Mouse (Mus musculus) CH12.LX (cell line): ENCODE measurements at regions not wholly inside any gene's neighbourhood (a gene's known extent, or its start where the extent isn't known, plus 50 kb on each side); places are given as distances from the start of the nearest gene placed in this dataset.

Experiments
- DNase-seq: peaks from one replicate; pipeline ENCODE4 v3.0.0-alpha.2; 2013; ENCODE audit errors: extremely low read depth
- H3K27ac ChIP-seq: 2 replicates; pipeline ENCODE4 v1.5.1; 2012; ENCODE audit warnings: low read depth, mild to moderate bottlenecking, control low read depth, moderate library complexity; ENCODE audit not compliant: insufficient read depth
- H3K27me3 ChIP-seq: replicated peaks from 2 replicates; pipeline ENCODE3; 2012; ENCODE audit warnings: inconsistent platforms
- H3K36me3 ChIP-seq, 2 experiments: replicated peaks in 1 of 2; 2 replicates each; pipeline versions ENCODE3 to v1.6.1; 2012; ENCODE audit warnings: inconsistent platforms in 1 of 2, low read length in 1 of 2, mild to moderate bottlenecking in 1 of 2, mixed read lengths in 1 of 2, moderate library complexity in 1 of 2; ENCODE audit not compliant: control insufficient read depth in 1 of 2, insufficient read depth in 1 of 2
- H3K4me1 ChIP-seq, 2 experiments: 2 replicates each; pipeline ENCODE4 v1.6.1; 2012; ENCODE audit warnings: inconsistent platforms in 1 of 2, moderate library complexity in 1 of 2; ENCODE audit not compliant: insufficient read depth in 2 of 2, control insufficient read depth in 1 of 2
- H3K4me2 ChIP-seq: 2 replicates; pipeline ENCODE4 v1.6.1; 2012; ENCODE audit warnings: low read depth, mild to moderate bottlenecking, control low read depth; ENCODE audit not compliant: poor library complexity, insufficient read depth, severe bottlenecking
- H3K4me3 ChIP-seq, 3 experiments: fragments of 150-350 bp in 1 of 3; sonication (generic) in 1 of 3; replicated peaks in 1 of 3; 2 replicates each; pipeline versions ENCODE3 to v1.5.1; 2011 to 2012; ENCODE audit warnings: low read depth in 2 of 3, low read length in 2 of 3, mild to moderate bottlenecking in 2 of 3, moderate library complexity in 2 of 3, control low read depth in 1 of 3, improper control_type of control experiment in 1 of 3, inconsistent platforms in 1 of 3, mixed read lengths in 1 of 3; ENCODE audit not compliant: poor library complexity in 1 of 3
- H3K79me2 ChIP-seq: replicated peaks from 2 replicates; pipeline ENCODE4 v1.6.1; 2012; ENCODE audit warnings: mild to moderate bottlenecking, moderate library complexity; ENCODE audit not compliant: control insufficient read depth, poor library complexity, insufficient read depth, severe bottlenecking; ENCODE audit errors: extremely low read depth
- H3K9ac ChIP-seq: 2 replicates; pipeline ENCODE4 v1.6.1; 2012; ENCODE audit warnings: low read depth, mild to moderate bottlenecking, control low read depth, moderate library complexity; ENCODE audit not compliant: insufficient read depth
- H3K9me3 ChIP-seq: replicated peaks from 2 replicates; pipeline ENCODE3; 2012; ENCODE audit warnings: low read length, inconsistent platforms, mixed read lengths
- BHLHE40 ChIP-seq: IDR thresholded peaks from 2 replicates; pipeline ENCODE4 v1.6.1; 2011; ENCODE audit warnings: mild to moderate bottlenecking, low read depth, low read length, improper control_type of control experiment
- CHD2 ChIP-seq: IDR thresholded peaks from 2 replicates; pipeline ENCODE4 v1.6.1; 2011; ENCODE audit warnings: low read length, improper control_type of control experiment
- CTCF ChIP-seq, 2 experiments: IDR thresholded peaks in 1 of 2; conservative IDR thresholded peaks in 1 of 2; 2 replicates each; pipeline ENCODE4 v1.5.1; 2011 to 2012; ENCODE audit warnings: low read depth in 2 of 2, low read length in 2 of 2, improper control_type of control experiment in 1 of 2, inconsistent platforms in 1 of 2, mild to moderate bottlenecking in 1 of 2, moderate library complexity in 1 of 2
- E2F4 ChIP-seq: IDR thresholded peaks from 2 replicates; pipeline ENCODE4 v1.6.1; 2011; ENCODE audit warnings: low read depth, low read length, improper control_type of control experiment; ENCODE audit not compliant: insufficient replicate concordance
- ELF1 ChIP-seq: IDR thresholded peaks from 2 replicates; pipeline ENCODE4 v1.6.1; 2014; ENCODE audit warnings: low read depth, mild to moderate bottlenecking, inconsistent platforms, low read length, improper control_type of control experiment
- EP300 ChIP-seq: IDR thresholded peaks from 2 replicates; pipeline ENCODE4 v1.6.1; 2011; ENCODE audit warnings: low read length, improper control_type of control experiment
- HCFC1 ChIP-seq: IDR thresholded peaks from 2 replicates; pipeline ENCODE4 v1.6.1; 2012; ENCODE audit warnings: low read depth, mild to moderate bottlenecking, inconsistent platforms, low read length, improper control_type of control experiment
- IRF4 ChIP-seq: IDR thresholded peaks from 2 replicates; pipeline ENCODE4 v1.6.1; 2014; ENCODE audit warnings: low read depth, mild to moderate bottlenecking, inconsistent platforms, low read length, improper control_type of control experiment
- JUN ChIP-seq: IDR thresholded peaks from 2 replicates; pipeline ENCODE4 v1.6.1; 2011; ENCODE audit warnings: low read depth, mild to moderate bottlenecking, low read length, improper control_type of control experiment, moderate library complexity; ENCODE audit not compliant: insufficient read depth
- KAT2A ChIP-seq: IDR thresholded peaks from 2 replicates; pipeline ENCODE4 v1.6.1; 2012; ENCODE audit warnings: low read length, improper control_type of control experiment, inconsistent platforms; ENCODE audit not compliant: insufficient replicate concordance
- MAFK ChIP-seq: IDR thresholded peaks from 2 replicates; pipeline ENCODE4 v1.6.1; 2011; ENCODE audit warnings: low read length, improper control_type of control experiment; ENCODE audit not compliant: insufficient replicate concordance
- MAX ChIP-seq: IDR thresholded peaks from 2 replicates; pipeline ENCODE4 v1.6.1; 2011; ENCODE audit warnings: low read length, improper control_type of control experiment
- MEF2A ChIP-seq: IDR thresholded peaks from 2 replicates; pipeline ENCODE4 v1.6.1; 2014; ENCODE audit warnings: low read depth, mild to moderate bottlenecking, inconsistent platforms, low read length, improper control_type of control experiment, borderline replicate concordance
- MXI1 ChIP-seq: IDR thresholded peaks from 2 replicates; pipeline ENCODE4 v1.6.1; 2011; ENCODE audit warnings: mild to moderate bottlenecking, low read depth, low read length, improper control_type of control experiment
- NELFE ChIP-seq: IDR thresholded peaks from 2 replicates; pipeline ENCODE4 v1.6.1; 2011; ENCODE audit warnings: low read depth, low read length, improper control_type of control experiment
- NRF1 ChIP-seq: IDR thresholded peaks from 2 replicates; pipeline ENCODE4 v1.6.1; 2014; ENCODE audit warnings: low read depth, mild to moderate bottlenecking, inconsistent platforms, low read length, improper control_type of control experiment, moderate library complexity
- PAX5 ChIP-seq: IDR thresholded peaks from 2 replicates; pipeline ENCODE4 v1.6.1; 2012; ENCODE audit warnings: low read length, inconsistent platforms, mixed read lengths
- POLR2A ChIP-seq: IDR thresholded peaks from 2 replicates; pipeline ENCODE4 v1.6.1; 2011; ENCODE audit warnings: low read depth, mild to moderate bottlenecking, improper control_type of control experiment, low read length
- POLR2AphosphoS2 ChIP-seq: IDR thresholded peaks from 2 replicates; pipeline ENCODE4 v1.6.1; 2011; ENCODE audit warnings: low read depth, low read length, improper control_type of control experiment
- RCOR1 ChIP-seq: conservative IDR thresholded peaks from 2 replicates; pipeline ENCODE4 v1.6.1; 2012; ENCODE audit warnings: low read depth, mild to moderate bottlenecking, inconsistent platforms, low read length, improper control_type of control experiment
- SIN3A ChIP-seq: IDR thresholded peaks from 2 replicates; pipeline ENCODE4 v1.6.1; 2012; ENCODE audit warnings: low read length, improper control_type of control experiment, inconsistent platforms
- SMC3 ChIP-seq: IDR thresholded peaks from 2 replicates; pipeline ENCODE4 v1.6.1; 2011; ENCODE audit warnings: low read depth, low read length, improper control_type of control experiment
- TBP ChIP-seq: conservative IDR thresholded peaks from 2 replicates; pipeline ENCODE4 v1.6.1; 2011; ENCODE audit warnings: low read depth, low read length, improper control_type of control experiment
- TCF12 ChIP-seq: IDR thresholded peaks from 2 replicates; pipeline ENCODE4 v1.6.1; 2014; ENCODE audit warnings: low read depth, mild to moderate bottlenecking, inconsistent platforms, low read length, improper control_type of control experiment
- USF1 ChIP-seq: IDR thresholded peaks from 2 replicates; pipeline ENCODE4 v1.6.1; 2014; ENCODE audit warnings: low read depth, mild to moderate bottlenecking, inconsistent platforms, low read length, improper control_type of control experiment
- USF2 ChIP-seq: conservative IDR thresholded peaks from 2 replicates; pipeline ENCODE4 v1.6.1; 2011; ENCODE audit warnings: low read depth, low read length, improper control_type of control experiment
- ZKSCAN1 ChIP-seq: IDR thresholded peaks from 2 replicates; pipeline ENCODE4 v1.6.1; 2012; ENCODE audit warnings: low read depth, inconsistent platforms, low read length, improper control_type of control experiment, borderline replicate concordance
- ZMIZ1 ChIP-seq: IDR thresholded peaks from 2 replicates; pipeline ENCODE4 v1.6.1; 2012; ENCODE audit warnings: low read depth, mild to moderate bottlenecking, inconsistent platforms, low read length, improper control_type of control experiment
- ZNF384 ChIP-seq: IDR thresholded peaks from 2 replicates; pipeline ENCODE4 v1.6.1; 2012; ENCODE audit warnings: low read depth, low read length, improper control_type of control experiment, inconsistent platforms
- dilution Hi-C: fragments of 300-500 bp; cut with MboI; formaldehyde crosslinking; loops from 2 replicates; pipeline ENCODE4 v1.14.3; 2020; ENCODE audit warnings: low sequenced_read_pairs; ENCODE audit not compliant: extremely low pct_unique_long_range_greater_than_20kb, extremely low pct_ligation_motif_present
- in situ Hi-C: fragments of 300-500 bp; cut with MboI; formaldehyde crosslinking; loops from 3 replicates; pipeline ENCODE4 v1.14.3; 2019; ENCODE audit warnings: low sequenced_read_pairs, low pct_ligation_motif_present, low pct_unique_long_range_greater_than_20kb, mixed read lengths

- H3K27ac ChIP-seq, result no peak overlapping the region
- in situ Hi-C loops (no loop called here), dilution Hi-C loops (no loop called here)
- no peak overlapping the region for H3K9ac ChIP-seq
- TF ChIP-seq E2F4, result no peak
- TF ChIP-seq KAT2A, result no peak
- no peak for TF ChIP-seq ELF1
- TF ChIP-seq PAX5, result no peak
- TF ChIP-seq IRF4, result no peak
- TF ChIP-seq SIN3A, result no peak
- no peak for TF ChIP-seq BHLHE40
- no peak for TF ChIP-seq MAX
- TF ChIP-seq MAFK, result no peak
- TF ChIP-seq POLR2A, result no peak
- no peak for TF ChIP-seq MEF2A
- TF ChIP-seq CHD2, result no peak
- no peak for TF ChIP-seq NELFE
- TF ChIP-seq POLR2AphosphoS2, result no peak
- TF ChIP-seq USF1, result no peak
- TF ChIP-seq CTCF (conservative IDR thresholded peaks at IDR 0.05 in 1 of 2, IDR thresholded peaks at IDR 0.05 in 1 of 2; ENCODE audit: low read depth in 2 of 2, low read length in 2 of 2), result no peak
- TF ChIP-seq MXI1, result no peak
- TF ChIP-seq RCOR1, result no peak
- no peak for TF ChIP-seq ZMIZ1
- TF ChIP-seq NRF1, result no peak
- H3K36me3 ChIP-seq, result no peaks in the 10 kb centered on the region
- H3K9me3 ChIP-seq, result peaks cover 1% of the 10 kb centered on the region
- no peak overlapping the region for H3K4me3 ChIP-seq
- no peak overlapping the region for H3K4me2 ChIP-seq
- no peak for DNase-seq
- H3K79me2 ChIP-seq, result no peaks in the 10 kb centered on the region
- no peaks in the 10 kb centered on the region for H3K27me3 ChIP-seq
- peaks cover 0 to 5% of the 10 kb centered on the region in 2 experiments; a peak in 1 of 4 replicates for H3K4me1 ChIP-seq
These were observed 168.9 kb downstream of the Zfp36l2 start for GRCm38 (mm10) chr17:84018817-84019216.

- no peak for DNase-seq
- Histone ChIP-seq H3K4me3 (no peak overlapping the region), H3K4me1 (no peaks in the 10 kb centered on the region), H3K36me3 (no peaks in the 10 kb centered on the region)
- no peak for TF ChIP-seq USF2
- TF ChIP-seq HCFC1, result no peak
- no peak for TF ChIP-seq ZKSCAN1
- TF ChIP-seq JUN, result no peak
- no peak for TF ChIP-seq USF1
- no peak for TF ChIP-seq PAX5
- TF ChIP-seq ZNF384, result no peak
- TF ChIP-seq NELFE, result no peak
- no peak for TF ChIP-seq SMC3
- no peak for TF ChIP-seq ZMIZ1
- no peak for TF ChIP-seq EP300
- TF ChIP-seq TCF12, result no peak
- TF ChIP-seq MAX, result no peak
- no peak for TF ChIP-seq TBP
- TF ChIP-seq, all 38 proteins: peak for 0
- dilution Hi-C loops, result no loop called here
- H3K9me3 ChIP-seq, result no peaks in the 10 kb centered on the region
- no peaks in the 10 kb centered on the region for H3K27me3 ChIP-seq
- no peak overlapping the region for H3K4me2 ChIP-seq
- in situ Hi-C loops, result no loop called here
- H3K79me2 ChIP-seq, result no peaks in the 10 kb centered on the region
- H3K9ac ChIP-seq, result no peak overlapping the region
- H3K27ac ChIP-seq, result no peak overlapping the region
These were observed 169.9 kb downstream of the Zfp36l2 start for GRCm38 (mm10) chr17:84017891-84018290.
